Mouse (Mus musculus) heart, postnatal 0 days (tissue): ENCODE data around the gene Cdx2.

Experiments
- CTCF ChIP-seq: IDR thresholded peaks from 2 replicates; pipeline ENCODE4 v1.5.1; 2016; ENCODE audit warnings: antibody characterized with exemption, control low read depth, low read depth
- EP300 ChIP-seq: IDR thresholded peaks from 2 replicates; pipeline ENCODE4 v1.6.1; 2016; ENCODE audit warnings: antibody characterized with exemption, low read depth

- no peak for TF ChIP-seq CTCF
- no peak for TF ChIP-seq EP300
Measured at GRCm38 (mm10) chr5:147269371-147269770, 37.7 kb downstream of the Cdx2 start.
